Mouse (Mus musculus) brain, embryonic 14.5 days (tissue): ENCODE measurements around the gene Nek2.

Source experiments
- CTCF ChIP-seq: fragments of 200-500 bp; IDR thresholded peaks from 2 replicates; pipeline ENCODE4 v1.5.1; 2012; ENCODE audit warnings: inconsistent platforms, mild to moderate bottlenecking, moderate library complexity, borderline replicate concordance; ENCODE audit not compliant: insufficient read depth, insufficient read length; ENCODE audit errors: extremely low read depth
- POLR2A ChIP-seq: fragments of 200-500 bp; IDR thresholded peaks from 2 replicates; pipeline ENCODE4 v1.6.1; 2012; ENCODE audit warnings: mild to moderate bottlenecking, inconsistent platforms, borderline replicate concordance; ENCODE audit not compliant: poor library complexity, insufficient read depth, insufficient read length, severe bottlenecking; ENCODE audit errors: extremely low read depth

- TF ChIP-seq POLR2A (no peak), CTCF (no peak)
Observed at GRCm38 (mm10) chr1:191820951-191821325, 306 bp upstream of the Nek2 start.
